Comparison of ENCODE assay signal across 28 mouse cellular contexts in the genomic region with DNA sequence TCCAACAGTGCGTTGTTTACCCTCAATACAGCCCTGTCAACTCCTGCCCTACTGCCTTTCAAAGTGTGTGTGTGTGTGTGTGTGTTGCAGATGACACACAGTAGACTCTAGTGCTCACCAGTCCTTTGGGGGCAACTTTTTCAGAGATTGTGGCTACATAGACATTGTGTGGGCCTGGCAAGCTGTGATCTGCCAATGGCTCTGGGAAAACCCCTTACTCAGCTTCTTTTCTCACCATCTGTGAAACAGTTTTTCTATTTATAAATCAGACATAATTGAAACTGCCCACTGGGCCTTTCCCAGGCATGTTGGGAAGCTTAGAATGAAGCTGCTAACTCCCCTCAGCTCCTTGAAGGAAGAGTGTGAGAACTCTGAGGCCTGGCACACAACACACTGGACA.
DNase-seq lines count a peak whose midpoint lies in the region; ATAC-seq lines count a peak whose summit lies in the region.
"Had no signal": no experiment of that assay in that cellular context is flagged by ENCODE, and none has a peak within 500 bp of the region (broad histone marks: within the 10 kb centered on the region; RNA-seq: fewer than 3 reads in every experiment).

No protein-coding gene starts in this region.

- H3K27me3 ChIP-seq in hindbrain, embryonic 12.5 days, result 0 out of 2 replicates have a peak, but pooled peaks cover 3% of the 10 kb centered on the region
- no peaks in the 10 kb centered on the region for H3K27me3 ChIP-seq in hindbrain, embryonic 14.5 days (ENCODE audit: control insufficient read depth, insufficient read depth, low read length)
- H3K27me3 ChIP-seq in neural tube, embryonic 13.5 days, result no peaks in the 10 kb centered on the region
- no peaks in the 10 kb centered on the region for H3K27me3 ChIP-seq in kidney, embryonic 16.5 days (ENCODE audit: insufficient read depth, low read length)
- H3K27me3 ChIP-seq: embryonic facial prominence, embryonic 13.5 days; forebrain, embryonic 15.5 days; heart, embryonic 13.5 days; intestine, embryonic 15.5 days had no signal

- 77% methylated on average over 1 of the region's 1 CpGs for WGBS in hindbrain, embryonic 12.5 days
- 85% methylated on average over 1 of the region's 1 CpGs for WGBS in hindbrain, embryonic 14.5 days
- WGBS in neural tube, embryonic 13.5 days, result 97% methylated on average over 1 of the region's 1 CpGs
- WGBS in kidney, embryonic 16.5 days, result 89% methylated on average over 1 of the region's 1 CpGs

- no peak overlapping the region for H3K4me2 ChIP-seq in hindbrain, embryonic 12.5 days (replicated peaks)
- no peak overlapping the region for H3K4me2 ChIP-seq in hindbrain, embryonic 14.5 days (replicated peaks)
- no peak overlapping the region for H3K4me2 ChIP-seq in neural tube, embryonic 13.5 days
- no peak overlapping the region for H3K4me2 ChIP-seq in kidney, embryonic 16.5 days (replicated peaks; ENCODE audit: low read depth, low read length)
- H3K4me2 ChIP-seq: embryonic facial prominence, embryonic 13.5 days; forebrain, embryonic 15.5 days; heart, embryonic 13.5 days; intestine, embryonic 15.5 days had no signal

- no peak overlapping the region for H3K9ac ChIP-seq in hindbrain, embryonic 12.5 days
- H3K9ac ChIP-seq in hindbrain, embryonic 14.5 days, result no peak overlapping the region
- no peak overlapping the region for H3K9ac ChIP-seq in neural tube, embryonic 13.5 days
- H3K9ac ChIP-seq in kidney, embryonic 16.5 days (replicated peaks; ENCODE audit: low read length), result no peak overlapping the region
- H3K9ac ChIP-seq: embryonic facial prominence, embryonic 13.5 days; forebrain, embryonic 15.5 days; heart, embryonic 13.5 days; intestine, embryonic 15.5 days had no signal

- H3K27ac ChIP-seq in hindbrain, embryonic 12.5 days, result peak overlapping the region; percentile 48; the same call in 1 of the 2 replicates
- H3K27ac ChIP-seq in hindbrain, embryonic 14.5 days, result no peak overlapping the region
- H3K27ac ChIP-seq in neural tube, embryonic 13.5 days (replicated peaks), result peak overlapping the region; percentile 49; the same call in 1 of the 2 replicates
- H3K27ac ChIP-seq in kidney, embryonic 16.5 days (ENCODE audit: low read length), result no peak overlapping the region
- H3K27ac ChIP-seq: embryonic facial prominence, embryonic 10.5 days; embryonic facial prominence, embryonic 13.5 days; forebrain, embryonic 15.5 days; heart, adult 2 months; heart, embryonic 10.5 days; heart, embryonic 13.5 days; intestine, embryonic 15.5 days had no signal

- H3K4me3 ChIP-seq in hindbrain, embryonic 12.5 days, result no peak overlapping the region
- no peak overlapping the region for H3K4me3 ChIP-seq in hindbrain, embryonic 14.5 days (replicated peaks; ENCODE audit: low read length)
- H3K4me3 ChIP-seq in neural tube, embryonic 13.5 days, result no peak overlapping the region
- H3K4me3 ChIP-seq in kidney, embryonic 16.5 days (ENCODE audit: low read length), result no peak overlapping the region
- H3K4me3 ChIP-seq: embryonic facial prominence, embryonic 10.5 days; embryonic facial prominence, embryonic 13.5 days; erythroblast, embryonic 14.5 days; forebrain, embryonic 15.5 days; heart, adult 2 months; heart, embryonic 10.5 days; heart, embryonic 13.5 days; intestine, embryonic 15.5 days had no signal

- no peaks in the 10 kb centered on the region for H3K36me3 ChIP-seq in hindbrain, embryonic 12.5 days
- no peaks in the 10 kb centered on the region for H3K36me3 ChIP-seq in hindbrain, embryonic 14.5 days (replicated peaks; ENCODE audit: control insufficient read depth, insufficient read depth)
- H3K36me3 ChIP-seq in neural tube, embryonic 13.5 days, result no peaks in the 10 kb centered on the region
- H3K36me3 ChIP-seq in kidney, embryonic 16.5 days (ENCODE audit: insufficient read depth, low read length), result no peaks in the 10 kb centered on the region
- H3K36me3 ChIP-seq: embryonic facial prominence, embryonic 10.5 days; embryonic facial prominence, embryonic 13.5 days; forebrain, embryonic 15.5 days; G1E; heart, embryonic 10.5 days; heart, embryonic 13.5 days; intestine, embryonic 15.5 days had no signal

- peaks cover 19% of the 10 kb centered on the region for H3K4me1 ChIP-seq in hindbrain, embryonic 12.5 days
- H3K4me1 ChIP-seq in hindbrain, embryonic 14.5 days (replicated peaks; ENCODE audit: control insufficient read depth, insufficient read depth, low read length), result peaks cover 23% of the 10 kb centered on the region
- H3K4me1 ChIP-seq in neural tube, embryonic 13.5 days (replicated peaks), result peaks cover 41% of the 10 kb centered on the region
- 0 out of 2 replicates have a peak, but pooled peaks cover 4% of the 10 kb centered on the region for H3K4me1 ChIP-seq in kidney, embryonic 16.5 days (ENCODE audit: insufficient read depth, low read length)

- DNase-seq in cerebellum, postnatal 10 days, result peak; percentile 9
- no peak for DNase-seq in cerebellum, postnatal 4 days (ENCODE audit: low spot score in 2 of 2)
- DNase-seq in hindbrain, embryonic 14.5 days (ENCODE audit: low spot score), result no peak
- no peak for DNase-seq in neural tube, embryonic 10.5 days (ENCODE audit: extremely low spot score, low spot score)
- no peak for DNase-seq in embryo, embryonic 10.5 days (ENCODE audit: low spot score)
- DNase-seq: adrenal gland, adult 2 months; adrenal gland, postnatal 14 days; cerebellum, adult 11-12 months; cerebellum, adult 8-10 months; cerebellum, postnatal 14 days; embryo, embryonic 11 days; gastrocnemius, postnatal 10 days; gastrocnemius, postnatal 36 days; heart, adult 2 months; heart, postnatal 14 days; heart, postnatal 4 days had no signal

- no peak for ATAC-seq in hindbrain, embryonic 12.5 days (ENCODE audit: low FRiP score)
- no peak for ATAC-seq in hindbrain, embryonic 14.5 days (ENCODE audit: low FRiP score)
- ATAC-seq in neural tube, embryonic 13.5 days (ENCODE audit: low read depth), result no peak
- no peak for ATAC-seq in kidney, embryonic 16.5 days (ENCODE audit: low FRiP score, low TSS enrichment)
- ATAC-seq: forebrain, embryonic 15.5 days; hindbrain, embryonic 16.5 days; intestine, embryonic 15.5 days had no signal

- no peaks in the 10 kb centered on the region for H3K9me3 ChIP-seq in hindbrain, embryonic 12.5 days (replicated peaks)
- no peaks in the 10 kb centered on the region for H3K9me3 ChIP-seq in hindbrain, embryonic 14.5 days (ENCODE audit: control insufficient read depth, low read length)
- no peaks in the 10 kb centered on the region for H3K9me3 ChIP-seq in neural tube, embryonic 13.5 days
- no peaks in the 10 kb centered on the region for H3K9me3 ChIP-seq in kidney, embryonic 16.5 days (ENCODE audit: low read length)
- H3K9me3 ChIP-seq: embryonic facial prominence, embryonic 10.5 days; embryonic facial prominence, embryonic 13.5 days; forebrain, embryonic 15.5 days; G1E; heart, embryonic 10.5 days; heart, embryonic 13.5 days; intestine, embryonic 15.5 days had no signal

Comparison
In these comparisons a context has a peak if more than half of its experiments do, and no peak if none do; other contexts are left out.
1. DNase-seq: peak in cerebellum, postnatal 10 days (2 of 2); none in cerebellum, postnatal 4 days (0 of 2), hindbrain, embryonic 14.5 days (single experiment), neural tube, embryonic 10.5 days (single experiment) and embryo, embryonic 10.5 days (single experiment).
2. H3K27ac ChIP-seq: peak in hindbrain, embryonic 12.5 days (single experiment) and neural tube, embryonic 13.5 days (single experiment); none in hindbrain, embryonic 14.5 days (single experiment) and kidney, embryonic 16.5 days (single experiment).